Mouse (Mus musculus) adrenal gland, postnatal 14 days (tissue): Measurements from ENCODE around the gene Cnnm3. TPM values are rescaled to one million over a fixed set of nuclear protein-coding genes. Genes with fewer than 3 reads are reported as not detected.

ENCODE experiments used
- DNase-seq: peaks from one replicate; pipeline ENCODE4 v3.0.0; 2021; ENCODE audit warnings: mixed read lengths
- long read RNA-seq, 2 experiments: library from polyadenylated mRNA; stranded (forward); transcript quantifications; one replicate each; pipeline ENCODE4 v2.0.0; 2021
- total RNA-seq: library from RNA; stranded (reverse); gene quantifications from 2 replicates; pipeline ENCODE4 v1.2.3, GENCODE M21; 2021

The Cnnm3 gene
- 26.3 and 27.5 TPM in 2 replicates for total RNA-seq
- long read RNA-seq, experiment 1, full-length matches to known transcripts = 9 of 16 reads
- long read RNA-seq, experiment 1, partial matches to known transcripts = 6 of 16 reads
- long read RNA-seq, experiment 1, other reads (novel, unspliced or antisense) = 1 of 16 reads
- long read RNA-seq, experiment 2, full-length matches to known transcripts = 7 of 12 reads
- long read RNA-seq, experiment 2, partial matches to known transcripts = 1 of 12 reads
- long read RNA-seq, experiment 2, other reads (novel, unspliced or antisense) = 4 of 12 reads

DNA sequence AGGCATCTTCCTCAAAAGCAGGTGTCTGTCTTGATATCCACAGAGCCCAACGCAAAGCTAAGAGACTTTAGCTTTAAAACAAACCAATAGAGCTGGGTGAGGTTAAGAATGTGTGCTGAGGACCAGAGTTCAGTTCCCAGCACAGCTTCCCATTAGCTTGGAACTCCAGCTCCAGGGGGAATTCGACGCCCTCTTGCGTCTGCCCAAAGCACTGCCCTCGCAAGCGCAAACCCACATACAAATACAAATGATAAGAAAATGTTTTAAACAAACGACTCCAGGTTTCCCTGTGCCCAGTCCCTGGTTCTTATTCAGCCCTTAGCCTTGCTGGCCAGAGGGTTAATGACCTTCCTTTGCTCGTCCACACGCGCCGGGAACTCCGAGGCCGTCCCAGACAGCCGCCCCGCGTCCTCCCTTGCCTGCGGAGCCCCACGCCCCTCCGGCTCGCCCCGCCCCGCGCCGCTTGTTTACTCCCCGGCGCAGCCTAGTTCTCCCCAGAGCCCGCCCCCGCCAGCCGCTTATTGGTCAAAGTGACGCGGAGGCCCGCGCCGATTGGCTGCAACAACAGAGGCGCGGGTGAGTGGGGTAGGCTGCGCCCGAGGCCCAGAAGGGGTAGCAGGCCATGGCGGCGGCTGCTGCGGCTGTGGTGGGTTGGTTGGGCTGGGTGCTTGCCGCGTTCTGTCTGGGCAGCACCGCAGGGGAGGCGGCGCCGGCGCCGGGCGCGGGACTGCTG, at the start of gene Cnnm3:
TSS of gene Cnnm3 (plus strand) at position 579 of the 733 bp plus-strand sequence.
- peak; percentile 100 for DNase-seq

DNA sequence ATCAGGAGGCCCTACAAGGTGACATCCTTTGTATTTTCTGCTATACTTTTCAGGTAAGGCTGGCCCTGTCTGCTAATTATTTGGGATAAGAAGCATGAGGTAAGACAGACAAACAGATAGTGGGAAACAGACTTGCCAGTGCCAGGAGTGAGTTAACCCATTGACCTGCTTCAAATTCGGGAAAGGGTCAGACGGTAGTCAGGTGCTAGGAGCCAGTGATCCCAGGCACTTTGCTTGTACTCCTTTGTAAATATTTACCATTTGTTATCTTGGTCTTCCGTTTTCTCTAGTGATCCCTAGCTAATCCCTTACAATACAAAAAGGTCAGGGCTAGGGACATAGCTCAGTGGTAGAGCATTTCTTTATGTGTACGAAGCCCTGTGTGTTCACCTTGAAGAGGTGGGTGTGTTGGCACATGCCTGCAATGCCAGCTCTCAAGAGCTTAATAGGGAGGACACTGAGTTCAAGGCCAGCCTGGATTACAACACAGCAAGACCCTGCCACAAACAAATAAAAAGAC, 46.0 kb upstream of the Cnnm3 start:
- no peak for DNase-seq

DNA sequence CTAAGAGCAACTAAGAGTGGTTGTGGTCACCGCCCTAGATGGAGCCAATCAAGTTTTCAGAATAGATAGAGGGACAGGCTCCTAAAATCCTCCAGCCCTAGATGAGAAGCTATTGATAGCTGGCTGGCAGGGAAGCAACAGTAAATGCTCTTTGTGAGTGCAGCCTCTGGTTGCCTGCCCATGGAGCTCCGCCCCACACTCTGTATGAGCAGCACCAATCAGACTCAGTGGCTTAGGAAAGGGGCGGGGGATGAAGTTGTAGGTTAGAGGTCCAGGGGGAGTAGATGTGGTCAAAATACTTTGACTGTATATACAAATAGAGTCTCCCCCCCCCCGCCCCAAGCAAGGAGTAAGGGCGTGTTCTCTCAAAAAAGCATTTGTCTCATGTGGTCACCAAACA, 44.2 kb upstream of the Cnnm3 start:
- no peak for DNase-seq

DNA sequence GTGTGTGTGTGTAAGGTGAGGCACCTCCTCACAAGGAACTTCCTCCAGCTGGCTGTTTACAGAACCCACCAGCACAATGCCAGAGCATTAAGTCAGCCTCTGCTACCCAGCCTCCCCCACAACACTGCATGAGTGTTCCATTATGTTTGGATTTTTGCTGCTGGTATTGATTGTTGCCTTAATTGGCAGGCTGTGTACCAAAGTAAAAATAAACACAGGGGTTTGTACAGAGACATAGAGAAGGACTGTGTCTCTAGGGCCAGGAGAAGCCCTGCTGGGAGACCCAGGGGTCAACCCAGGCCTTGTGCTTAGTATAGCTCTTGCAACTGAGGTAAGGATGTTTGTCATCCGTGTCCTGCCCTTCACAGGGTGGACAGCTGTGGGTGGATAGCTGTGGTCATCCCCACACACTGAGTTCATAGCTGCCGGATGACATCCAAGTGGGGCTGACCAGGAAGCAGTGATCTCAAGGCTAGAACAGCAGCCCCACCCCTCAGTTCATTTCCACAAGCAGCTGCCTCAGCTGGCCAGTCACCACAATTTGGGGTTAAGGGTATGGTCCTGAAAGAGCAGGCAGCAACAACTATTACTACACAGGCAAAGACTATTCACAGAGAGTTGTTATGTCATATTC, 41.7 kb upstream of the Cnnm3 start:
- no peak for DNase-seq

DNA sequence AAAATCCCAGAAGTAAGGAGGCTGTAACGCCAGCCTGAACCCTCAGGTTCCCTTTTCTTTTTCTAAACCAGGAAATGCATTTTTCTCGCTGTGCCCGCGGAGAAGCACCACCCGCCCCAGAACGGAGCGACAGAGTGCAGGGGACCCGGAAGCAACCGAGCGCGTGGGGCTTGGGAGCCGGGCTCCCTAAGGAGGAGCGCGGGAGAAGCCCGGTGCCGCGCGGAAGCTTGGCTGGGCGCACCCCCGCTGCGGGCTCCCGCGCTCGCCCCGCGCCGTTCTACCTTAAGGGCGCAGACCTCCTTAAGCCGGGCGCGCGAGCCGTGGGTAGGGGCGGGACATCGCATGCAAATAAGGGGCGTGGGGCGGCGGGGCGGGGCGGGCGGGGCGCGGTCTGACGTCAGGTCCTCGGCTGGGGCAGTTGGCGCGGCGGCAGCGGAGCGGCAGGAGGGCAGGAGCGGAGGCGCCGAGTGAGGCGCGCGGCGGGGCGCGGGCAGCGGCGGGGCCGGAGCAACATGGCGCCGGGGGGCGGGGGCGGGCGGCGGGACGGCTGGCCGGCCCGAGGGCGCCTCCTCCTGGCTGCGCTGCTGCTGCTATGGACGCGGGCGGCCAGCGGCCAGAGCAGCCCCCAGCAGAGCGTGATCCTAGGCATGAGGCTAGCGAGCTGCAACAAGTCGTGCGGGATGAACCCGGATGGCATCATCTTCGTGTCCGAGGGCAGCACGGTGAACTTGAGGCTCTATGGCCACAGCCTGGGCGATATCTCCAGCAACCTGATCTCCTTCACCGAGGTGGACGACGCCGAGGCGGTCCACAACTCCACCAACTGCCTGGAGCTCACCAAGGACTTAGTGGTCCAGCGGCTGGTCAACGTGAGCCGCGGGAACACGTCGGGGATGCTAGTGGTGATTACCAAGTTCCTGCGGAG, 40.2 kb upstream of the Cnnm3 start, which contains the start of gene Cnnm4:
TSS of gene Cnnm4 (plus strand) at position 440 of the 925 bp plus-strand sequence.
- peak; percentile 95 for DNase-seq

DNA sequence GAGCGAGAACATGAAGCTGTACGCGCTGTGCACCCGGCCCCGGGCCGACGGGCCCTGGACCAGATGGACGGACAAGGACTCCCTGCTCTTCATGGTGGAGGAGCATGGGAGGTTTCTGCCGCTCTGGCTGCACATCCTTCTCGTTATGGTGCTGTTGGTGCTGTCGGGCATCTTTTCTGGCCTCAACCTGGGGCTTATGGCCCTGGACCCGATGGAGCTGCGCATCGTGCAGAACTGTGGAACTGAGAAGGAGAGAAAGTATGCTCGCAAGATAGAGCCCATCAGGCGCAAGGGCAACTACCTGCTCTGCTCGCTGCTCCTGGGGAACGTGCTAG, 39.6 kb upstream of the Cnnm3 start:
- no peak for DNase-seq

DNA sequence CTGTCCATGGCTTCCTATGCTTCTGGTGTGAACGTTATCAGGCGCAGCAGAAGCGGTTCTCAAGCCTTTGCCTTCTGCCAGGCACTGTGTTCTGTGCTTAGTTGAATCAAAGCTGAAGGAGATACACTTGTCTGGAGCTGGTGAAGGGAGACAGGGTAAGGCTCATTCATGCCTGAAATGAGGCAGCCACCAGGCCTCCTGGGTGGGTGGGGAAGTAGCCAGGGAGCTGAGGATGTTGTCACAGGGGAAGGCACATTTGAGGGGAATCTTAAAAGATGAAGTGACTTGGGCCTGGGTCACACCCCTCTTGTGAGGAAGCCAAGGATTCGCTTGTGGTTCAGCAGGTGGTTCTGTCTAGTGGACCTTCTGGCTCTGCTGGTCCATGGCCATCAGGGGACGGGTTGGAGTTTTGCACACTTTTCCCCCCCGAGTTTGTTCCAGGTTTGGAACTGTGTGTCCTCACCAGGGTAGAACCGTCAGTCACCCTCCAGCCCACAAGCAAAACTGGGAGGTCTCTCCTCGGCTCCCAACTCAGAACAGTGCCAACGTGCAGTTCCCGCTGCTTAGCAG, 38.4 kb upstream of the Cnnm3 start:
- DNase-seq = no peak

DNA sequence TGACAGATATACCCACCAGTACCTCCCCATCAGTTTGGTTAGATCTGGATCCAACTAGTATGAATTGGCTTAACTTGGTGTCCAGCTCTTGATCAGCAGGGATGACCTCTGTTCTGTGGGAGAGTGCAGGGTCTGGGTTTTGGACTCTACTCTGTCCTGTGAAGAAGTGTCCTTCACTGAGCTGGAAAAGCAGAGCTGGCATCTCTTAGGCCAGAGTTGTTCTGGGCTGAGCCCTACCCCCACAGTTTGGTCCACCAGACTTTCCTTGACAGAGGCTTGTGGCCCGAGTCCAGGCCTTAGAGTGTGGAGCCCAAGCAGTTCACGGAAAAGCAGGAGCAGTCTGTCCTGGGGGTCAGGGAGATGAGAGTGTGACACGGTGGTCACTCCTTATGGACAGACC, 37.0 kb upstream of the Cnnm3 start:
- no peak for DNase-seq

DNA sequence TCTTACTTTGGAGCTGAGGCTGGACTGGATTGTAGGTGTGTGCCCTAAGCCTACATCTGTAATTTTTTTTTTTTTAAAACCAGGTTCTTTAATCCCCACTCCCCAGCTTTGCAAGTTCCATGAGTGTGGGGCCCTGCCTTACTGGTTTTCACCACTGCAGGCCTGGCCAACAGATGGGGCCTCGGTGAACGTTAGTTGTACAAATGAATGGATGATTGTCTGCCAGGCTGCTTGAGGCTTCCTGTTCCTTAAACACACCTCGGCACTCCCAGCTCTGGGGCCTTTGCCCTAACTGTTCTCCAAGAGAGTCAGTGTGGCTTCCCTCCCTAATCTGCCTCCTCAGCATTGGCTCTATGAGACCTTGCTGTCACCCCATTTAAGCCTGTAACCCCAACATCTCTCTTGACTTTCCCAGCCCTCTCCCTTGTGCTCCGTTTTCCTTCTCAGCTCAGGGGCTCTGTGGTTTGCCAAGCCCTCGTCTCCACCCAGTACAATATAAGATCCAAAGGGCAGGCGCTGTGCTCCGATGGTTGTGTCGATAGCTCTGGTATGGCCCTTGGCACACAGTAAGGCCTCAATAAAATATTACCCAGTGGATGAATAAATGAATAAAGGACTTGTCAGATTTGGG, 36.1 kb upstream of the Cnnm3 start:
- DNase-seq = no peak

DNA sequence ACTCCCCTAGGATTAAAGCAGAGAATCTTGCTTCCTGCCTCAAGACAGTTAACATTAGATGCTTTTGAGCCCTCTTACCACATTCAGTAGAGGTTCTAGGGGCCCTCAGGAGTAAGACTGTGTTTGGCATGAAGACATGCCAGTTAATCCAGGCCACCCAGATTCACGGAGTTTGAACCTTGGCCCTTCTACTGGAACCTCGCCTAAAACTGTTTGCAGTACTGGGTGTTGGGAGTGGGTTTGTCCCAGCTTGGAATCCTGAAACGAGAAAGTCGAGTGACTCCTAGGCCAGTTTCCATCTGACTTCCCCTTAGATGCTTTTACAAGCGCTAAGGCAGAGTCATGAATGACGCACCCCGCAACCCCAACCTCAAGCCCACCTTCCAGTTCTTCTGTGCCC, 35.2 kb upstream of the Cnnm3 start:
- DNase-seq = no peak

DNA sequence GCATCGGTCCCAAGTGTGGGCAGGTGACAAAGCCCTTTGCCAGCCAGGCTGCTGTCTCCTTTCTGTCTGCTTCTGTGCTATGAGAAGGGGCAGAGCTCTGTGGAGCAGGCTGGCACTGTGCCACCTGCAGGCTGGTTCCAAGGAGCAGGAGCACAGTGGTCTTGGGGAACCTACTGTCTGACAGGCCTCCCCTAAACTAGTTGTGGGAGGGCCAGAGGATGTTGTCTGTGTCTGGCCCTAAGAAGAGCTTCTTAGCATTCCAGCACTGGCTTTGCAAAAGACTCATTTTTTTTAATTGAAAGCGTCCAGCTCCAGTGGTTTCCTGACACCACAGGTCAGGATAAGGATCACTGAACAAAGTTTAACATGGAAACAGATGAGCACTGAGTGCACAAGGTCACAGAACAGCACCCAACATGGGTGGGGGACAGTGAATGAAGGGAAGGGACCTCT, 33.3 kb upstream of the Cnnm3 start:
- no peak for DNase-seq

DNA sequence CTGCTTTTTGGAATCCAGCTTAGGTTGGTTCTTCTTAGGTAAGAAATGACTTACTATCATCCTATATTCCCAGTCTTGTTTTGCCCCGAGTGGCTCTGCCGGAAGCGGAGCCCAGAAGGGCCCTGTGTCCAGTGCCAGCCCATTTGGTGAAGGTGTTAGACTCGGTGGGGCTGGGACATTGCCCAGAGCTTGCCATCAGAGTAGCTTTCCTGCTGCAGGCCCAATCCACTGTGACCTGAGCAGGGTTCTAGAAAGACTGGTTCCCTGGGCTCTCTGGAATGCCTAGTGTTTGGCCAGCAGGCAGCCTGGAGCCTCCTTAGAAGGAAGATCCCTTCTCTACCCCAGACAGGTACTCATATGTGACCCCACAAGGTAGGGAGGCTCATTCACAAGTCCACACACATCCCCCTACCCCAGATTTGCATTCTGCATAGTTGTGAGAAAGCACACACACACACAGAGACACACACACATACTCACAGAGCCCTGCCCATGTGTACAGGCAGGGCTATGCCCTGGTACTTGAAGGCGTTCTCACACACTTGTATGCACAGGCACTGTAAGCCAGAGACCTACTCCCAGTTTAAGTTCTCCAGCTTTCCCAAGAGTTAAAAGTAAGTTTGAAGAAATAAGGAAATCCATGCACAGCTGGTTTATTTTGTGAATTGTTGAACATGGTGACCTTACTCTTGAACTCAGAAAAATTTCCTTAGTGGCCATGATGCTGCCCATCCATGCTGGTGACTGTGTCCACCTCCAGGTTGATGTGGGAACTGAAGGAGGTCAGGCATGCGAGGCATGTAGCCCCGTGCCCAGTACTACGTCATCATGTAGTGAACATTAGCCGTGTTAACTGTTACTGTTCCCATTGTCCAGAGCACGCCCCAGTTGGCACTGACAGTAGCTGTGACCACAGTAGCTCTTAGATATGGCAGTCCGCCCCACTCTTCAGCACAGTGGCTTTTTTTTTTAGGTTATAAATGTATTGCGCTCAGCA, 31.5 kb upstream of the Cnnm3 start:
- DNase-seq = no peak

DNA sequence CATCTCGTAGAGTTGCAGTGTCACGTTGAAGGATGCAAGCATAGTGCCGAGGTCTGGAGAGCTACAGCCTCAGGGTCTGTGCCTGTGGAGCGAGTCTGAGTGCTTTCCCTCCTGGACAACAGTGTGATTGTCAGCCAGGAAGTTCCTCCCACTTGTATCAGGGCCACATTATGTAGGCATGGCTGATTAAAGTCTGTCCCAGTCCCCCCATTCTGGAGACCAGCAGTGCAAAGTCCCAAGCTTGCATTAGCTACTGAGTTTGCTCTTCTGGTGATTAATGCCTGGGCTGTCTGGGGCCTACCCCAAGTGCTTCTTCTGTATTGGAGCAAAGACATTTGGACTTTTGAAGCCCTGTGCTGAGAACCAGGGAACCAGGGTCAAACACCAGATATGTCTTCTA, 27.8 kb upstream of the Cnnm3 start:
- DNase-seq = no peak

DNA sequence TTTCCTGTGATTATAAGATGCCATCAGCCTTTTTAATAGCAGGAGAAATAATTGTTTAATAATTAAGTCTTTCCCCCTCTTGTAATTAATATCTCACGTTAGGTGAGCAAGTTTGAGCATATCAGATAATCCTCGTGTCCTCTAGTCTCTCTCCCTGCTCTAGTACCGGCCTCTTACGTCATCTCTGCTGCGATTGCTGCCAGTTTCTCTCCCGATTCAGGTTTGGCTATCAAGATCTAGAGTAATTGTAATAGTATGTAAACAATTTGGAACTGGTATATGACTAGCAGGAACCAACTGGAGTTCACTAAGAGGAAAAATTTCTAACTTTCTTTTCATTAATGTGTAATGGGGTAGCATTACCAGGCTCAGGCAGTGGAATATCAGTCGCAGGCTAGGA, 26.6 kb upstream of the Cnnm3 start:
- no peak for DNase-seq

DNA sequence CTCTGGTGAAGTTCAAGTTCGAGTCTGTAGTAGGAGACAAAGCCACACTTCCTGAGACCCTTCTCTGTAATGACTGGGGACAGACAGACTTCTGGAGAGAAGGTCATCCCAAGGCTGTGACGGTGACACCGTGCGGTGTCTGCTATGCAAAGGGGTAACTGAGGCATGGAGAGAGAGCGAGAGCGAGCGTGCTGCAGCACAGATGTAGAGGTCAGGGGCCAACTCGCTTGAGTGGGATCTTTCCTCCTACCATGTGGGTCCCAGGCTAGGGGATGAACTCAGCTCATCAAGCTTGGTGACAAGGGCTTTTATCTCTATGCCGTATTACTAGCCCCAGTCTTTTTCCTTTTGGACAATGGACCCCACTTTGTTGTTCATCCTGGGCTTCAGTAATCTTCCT, 24.6 kb upstream of the Cnnm3 start:
- DNase-seq = no peak

DNA sequence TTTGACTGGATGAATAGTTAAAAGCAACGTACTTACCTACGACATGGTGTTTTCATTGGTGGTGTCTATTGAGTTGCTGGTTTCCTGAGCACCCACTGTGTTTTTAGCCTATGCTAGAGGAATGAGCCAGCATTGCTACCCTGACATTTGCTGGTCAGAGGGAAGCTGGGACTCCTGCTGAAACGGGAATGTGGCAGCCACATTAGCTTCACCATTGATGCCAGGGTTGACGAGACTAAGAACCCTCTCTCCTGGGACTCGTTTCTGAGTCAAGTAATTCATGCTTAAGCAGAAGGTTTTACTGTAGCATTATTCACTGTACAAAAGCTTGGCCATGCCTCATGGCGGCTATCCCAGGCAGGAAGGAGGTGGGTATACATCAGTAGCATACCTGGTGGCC, 22.0 kb upstream of the Cnnm3 start:
- DNase-seq = no peak

DNA sequence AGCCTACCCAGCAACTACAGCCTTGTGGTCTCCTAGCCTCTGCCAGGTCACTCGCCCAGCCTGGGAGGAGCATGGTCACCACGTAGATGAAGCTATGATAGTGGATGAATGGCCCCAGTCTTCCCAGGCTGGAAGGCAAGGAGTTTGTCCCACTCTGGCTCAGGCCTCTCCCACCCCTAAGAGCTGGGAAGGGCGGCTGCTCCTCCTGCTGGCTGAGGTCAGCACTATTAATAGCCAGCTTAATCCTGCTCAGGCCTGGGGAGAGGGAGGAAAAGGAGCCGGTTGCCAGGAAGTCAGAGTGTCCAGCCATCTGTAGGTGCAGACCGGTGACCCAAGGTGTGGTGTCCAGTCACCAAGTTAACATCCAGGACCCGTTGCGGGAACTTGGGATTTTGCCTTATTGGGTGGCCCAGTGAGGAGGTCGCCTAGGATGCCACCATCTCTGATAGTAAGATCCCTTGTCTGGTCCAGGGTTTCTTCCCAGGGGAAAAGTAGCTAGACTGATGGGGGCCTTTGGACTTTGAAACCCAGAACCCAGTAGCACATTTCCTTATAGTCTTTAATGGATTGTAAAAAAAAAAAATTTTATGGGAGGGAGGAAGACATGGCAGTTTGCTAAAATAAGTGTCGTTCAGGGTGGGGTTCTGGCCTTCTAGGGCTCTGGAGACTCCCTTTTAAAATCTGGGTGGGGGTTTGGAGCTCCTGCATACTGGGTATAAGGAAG, 19.1 kb upstream of the Cnnm3 start:
- DNase-seq = peak; percentile 65

DNA sequence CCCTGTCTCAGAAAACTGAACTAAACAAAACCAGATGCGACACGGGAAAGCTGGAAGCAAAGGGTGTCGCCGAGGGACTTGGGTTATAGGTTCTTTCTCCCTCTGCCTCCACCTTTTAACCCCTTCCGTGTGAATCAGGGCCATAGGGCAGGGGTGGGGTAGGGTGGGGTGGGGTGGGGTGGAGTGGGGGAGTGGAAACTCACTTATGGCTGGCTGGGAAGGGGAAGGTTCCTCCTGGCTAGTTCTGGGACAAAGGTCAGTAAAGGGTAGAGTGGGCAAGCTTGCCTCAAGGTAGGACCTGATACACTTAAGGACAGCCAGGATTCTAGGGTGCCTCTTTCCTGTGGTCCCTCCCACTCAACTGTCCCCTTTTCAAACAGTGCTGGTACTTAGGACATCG, 18.4 kb upstream of the Cnnm3 start:
- no peak for DNase-seq

DNA sequence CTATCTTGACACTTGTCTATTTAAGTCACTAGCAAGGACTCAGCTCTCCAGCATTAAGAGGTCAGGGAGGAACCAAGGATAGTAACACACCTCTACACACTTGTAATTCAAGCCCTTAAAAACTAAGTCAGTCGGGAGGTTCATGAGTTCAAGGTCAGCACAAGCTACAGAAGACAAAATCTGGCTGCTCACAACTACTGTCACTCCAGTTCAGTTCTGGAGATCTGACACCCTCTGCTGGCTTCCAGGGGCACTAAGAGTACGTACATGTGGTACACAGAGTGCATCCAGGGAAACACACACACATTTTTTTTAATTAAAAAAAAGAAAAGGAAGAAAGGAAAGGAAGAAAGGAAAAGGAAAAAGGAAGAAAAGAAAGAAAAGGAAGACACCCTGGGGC, 14.9 kb upstream of the Cnnm3 start:
- peak; percentile 48 for DNase-seq
